Mouse (Mus musculus) stomach, embryonic 16.5 days (tissue): ENCODE data around the gene Aff1. TPM values are rescaled to one million over a fixed set of nuclear protein-coding genes. Genes with fewer than 3 reads are reported as not detected.

Source experiments
- ATAC-seq: fragments of 200-750 bp; cut with Nextera tagmentation; 2 replicates; pipeline ENCODE4 v1.8.0; 2017; ENCODE audit warnings: moderate number of reproducible peaks, moderate TSS enrichment; ENCODE audit not compliant: insufficient read depth, low FRiP score
- H3K27ac ChIP-seq: fragments of 300-500 bp; sonication (generic); 2 replicates; pipeline ENCODE4 v1.5.1; 2014; ENCODE audit warnings: low read length
- H3K27me3 ChIP-seq: fragments of 300-500 bp; sonication (generic); 2 replicates; pipeline ENCODE4 v1.6.1; 2014; ENCODE audit warnings: low read length, control low read depth, mixed read lengths; ENCODE audit not compliant: control insufficient read depth, insufficient read depth
- H3K36me3 ChIP-seq: fragments of 300-500 bp; sonication (generic); 2 replicates; pipeline ENCODE4 v1.6.1; 2014; ENCODE audit warnings: low read length; ENCODE audit not compliant: control insufficient read depth, insufficient read depth
- H3K4me1 ChIP-seq: fragments of 300-500 bp; sonication (generic); 2 replicates; pipeline ENCODE4 v1.6.1; 2014; ENCODE audit warnings: low read length, control low read depth, mixed read lengths; ENCODE audit not compliant: control insufficient read depth, insufficient read depth
- H3K4me2 ChIP-seq: fragments of 300-500 bp; sonication (generic); 2 replicates; pipeline ENCODE4 v1.6.1; 2014; ENCODE audit warnings: low read depth, low read length, mixed read lengths
- H3K4me3 ChIP-seq: fragments of 300-500 bp; sonication (generic); replicated peaks from 2 replicates; pipeline ENCODE4 v1.5.1; 2014; ENCODE audit warnings: mild to moderate bottlenecking, low read length
- H3K9ac ChIP-seq: fragments of 300-500 bp; sonication (generic); 2 replicates; pipeline ENCODE4 v1.6.1; 2014; ENCODE audit warnings: low read length
- H3K9me3 ChIP-seq: fragments of 300-500 bp; sonication (generic); replicated peaks from 2 replicates; pipeline ENCODE4 v1.6.1; 2016; ENCODE audit warnings: low read length, control low read depth; ENCODE audit not compliant: control insufficient read depth
- WGBS: fragments of 180-500 bp; shearing (Covaris S2); extraction: QIAGEN DNeasy Blood & Tissue Kit; methylation state at CpG from one replicate; pipeline ENCODE4 v1.1.7; 2014; 5-methylcytosine and 5-hydroxymethylcytosine counted together
- polyA plus RNA-seq: library from polyadenylated mRNA; unstranded; fragments of >200 nt; fragmentation: Nextera tagmentation; extraction: Ambion mirVana; gene quantifications from 2 replicates; pipeline ENCODE4 v1.2.1, GENCODE M21; 2015

Aff1 gene
- polyA plus RNA-seq, 1 experiment from 2014 or later: 6.8 TPM

- no peak overlapping the region for H3K4me3 ChIP-seq
- H3K4me1 ChIP-seq: peaks cover 13% of the 10 kb centered on the region
- no peaks in the 10 kb centered on the region for H3K27me3 ChIP-seq
- H3K4me2 ChIP-seq: no peak overlapping the region
- WGBS: 21% methylated on average over 2 of the region's 2 CpGs
- no peaks in the 10 kb centered on the region for H3K9me3 ChIP-seq
- peak; percentile 73; the same call in 1 of the 2 replicates for ATAC-seq
- peaks cover 3% of the 10 kb centered on the region for H3K36me3 ChIP-seq
- peak overlapping the region; percentile 54 for H3K27ac ChIP-seq
- no peak overlapping the region for H3K9ac ChIP-seq
Observed at GRCm38 (mm10) chr5:103788976-103789375, 96.8 kb downstream of the Aff1 start.

GRCm38 (mm10) chr5:103789619-103790116 lies 97.5 kb downstream of the Aff1 start:
- Histone ChIP-seq H3K9ac (no peak overlapping the region), H3K36me3 (no peaks in the 10 kb centered on the region), H3K27ac (0 out of 2 replicates have a peak overlapping the region, but pooled peaks have one; percentile 54), H3K4me3 (no peak overlapping the region), H3K4me2 (no peak overlapping the region), H3K27me3 (no peaks in the 10 kb centered on the region), H3K4me1 (peaks cover 13% of the 10 kb centered on the region), H3K9me3 (no peaks in the 10 kb centered on the region)
- ATAC-seq: no peak; the same call in 1 of the 2 replicates
- 81% methylated on average over 9 of the region's 9 CpGs for WGBS

GRCm38 (mm10) chr5:103791741-103792140 lies 99.6 kb downstream of the Aff1 start:
- Histone ChIP-seq H3K9me3 (no peaks in the 10 kb centered on the region), H3K4me3 (no peak overlapping the region), H3K27me3 (no peaks in the 10 kb centered on the region), H3K4me1 (peaks cover 13% of the 10 kb centered on the region), H3K36me3 (no peaks in the 10 kb centered on the region), H3K27ac (no peak overlapping the region), H3K4me2 (no peak overlapping the region), H3K9ac (no peak overlapping the region)
- whole genome bisulfite sequencing: 83% methylated on average over 7 of the region's 7 CpGs
- no peak for ATAC-seq

DNA sequence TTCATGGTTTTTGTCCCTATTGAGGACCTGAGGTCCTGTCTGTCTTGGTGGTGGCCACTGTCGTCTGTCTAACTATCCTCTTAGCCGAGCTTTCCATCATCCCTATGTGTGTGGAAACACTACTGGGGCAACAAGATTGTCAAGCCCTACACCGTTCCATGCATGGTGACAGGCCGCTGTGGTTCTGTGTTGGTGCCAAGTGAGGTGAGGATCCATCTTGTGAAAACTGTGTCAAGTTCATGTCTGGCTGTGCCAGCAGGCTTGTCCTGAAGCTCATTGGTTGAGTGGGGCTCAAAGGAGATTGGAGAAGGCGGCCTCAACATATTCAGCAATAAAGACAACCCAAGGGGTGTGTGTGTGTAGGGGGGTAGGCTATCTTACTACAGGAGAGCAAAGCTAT lies 102.9 kb downstream of the Aff1 start:
- no peaks in the 10 kb centered on the region for H3K4me1 ChIP-seq
- WGBS: 91% methylated on average over 5 of the region's 5 CpGs
- H3K9ac ChIP-seq: no peak overlapping the region
- no peaks in the 10 kb centered on the region for H3K27me3 ChIP-seq
- H3K4me2 ChIP-seq: no peak overlapping the region
- no peak overlapping the region for H3K27ac ChIP-seq
- no peak for ATAC-seq
- no peak overlapping the region for H3K4me3 ChIP-seq
- no peaks in the 10 kb centered on the region for H3K9me3 ChIP-seq
- H3K36me3 ChIP-seq: 0 out of 2 replicates have a peak, but pooled peaks cover under 1% of the 10 kb centered on the region

DNA sequence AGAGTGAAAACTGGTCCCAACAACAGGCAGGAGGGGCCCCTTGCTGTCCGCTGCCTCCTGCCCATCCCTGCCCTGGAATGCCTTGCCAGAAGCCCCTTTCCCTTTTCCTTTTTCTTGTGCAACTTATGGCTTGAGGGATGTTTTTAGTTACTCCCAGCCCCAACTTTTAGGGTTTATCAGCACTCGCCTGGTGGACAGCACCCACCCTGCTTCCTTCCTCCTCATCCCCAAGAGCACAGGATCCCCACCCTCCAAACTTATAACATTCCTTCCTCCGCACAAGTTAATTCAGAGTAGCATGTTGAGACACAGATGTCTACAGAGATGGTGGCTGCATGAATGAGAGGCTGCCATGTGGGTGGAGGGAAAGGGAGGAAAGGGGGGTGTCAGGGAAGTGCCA lies 103.9 kb downstream of the Aff1 start:
- no peak overlapping the region for H3K27ac ChIP-seq
- no peaks in the 10 kb centered on the region for H3K9me3 ChIP-seq
- H3K36me3 ChIP-seq: 0 out of 2 replicates have a peak, but pooled peaks cover 6% of the 10 kb centered on the region
- no peak overlapping the region for H3K9ac ChIP-seq
- no peak overlapping the region for H3K4me2 ChIP-seq
- no peaks in the 10 kb centered on the region for H3K27me3 ChIP-seq
- 67% methylated on average over 3 of the region's 3 CpGs for WGBS
- no peaks in the 10 kb centered on the region for H3K4me1 ChIP-seq
- no peak overlapping the region for H3K4me3 ChIP-seq
- ATAC-seq: no peak

DNA sequence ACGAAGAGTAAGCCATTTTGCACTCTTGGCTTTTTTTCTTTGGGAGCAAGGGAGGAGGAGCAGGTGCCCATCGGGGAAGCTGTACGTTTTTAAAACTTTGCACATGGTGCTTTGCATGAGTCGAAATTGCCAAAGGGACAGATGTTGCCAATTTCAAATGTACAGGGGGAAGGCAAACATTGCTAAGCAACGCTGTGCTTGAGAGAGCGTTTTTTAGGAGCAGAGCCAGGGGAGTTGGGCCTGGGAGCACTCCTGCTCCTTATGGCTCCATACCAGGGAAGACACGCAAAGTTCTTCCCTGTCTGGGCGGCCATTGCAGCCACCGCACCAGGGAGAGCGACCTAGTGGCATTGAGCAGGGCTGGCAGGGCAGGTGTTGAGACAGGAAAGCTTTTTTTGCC lies 105.6 kb downstream of the Aff1 start:
- no peaks in the 10 kb centered on the region for H3K9me3 ChIP-seq
- H3K27me3 ChIP-seq: no peaks in the 10 kb centered on the region
- WGBS: 68% methylated on average over 10 of the region's 10 CpGs
- 0 out of 2 replicates have a peak, but pooled peaks cover 6% of the 10 kb centered on the region for H3K36me3 ChIP-seq
- no peak overlapping the region for H3K27ac ChIP-seq
- no peak overlapping the region for H3K9ac ChIP-seq
- ATAC-seq: no peak
- no peak overlapping the region for H3K4me3 ChIP-seq
- no peaks in the 10 kb centered on the region for H3K4me1 ChIP-seq
- H3K4me2 ChIP-seq: no peak overlapping the region

DNA sequence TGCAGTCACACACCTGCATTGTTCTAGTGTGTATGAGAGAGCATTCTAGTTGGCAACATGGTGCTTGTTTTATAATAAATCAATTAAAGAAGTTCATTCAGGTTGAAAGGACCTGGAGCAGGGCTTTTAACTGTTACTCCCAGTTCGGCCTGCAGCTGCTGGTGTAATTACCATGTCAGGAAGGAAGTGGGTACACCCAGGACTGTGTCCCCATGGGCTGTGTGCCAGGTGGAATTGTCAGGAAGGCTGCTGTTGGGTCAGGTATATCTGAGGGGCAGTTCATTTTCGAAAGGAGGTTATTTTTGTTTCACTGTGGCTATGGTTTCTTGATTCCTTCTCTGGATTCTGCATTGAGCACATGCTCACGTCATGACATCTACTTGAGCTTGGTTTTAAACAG lies 107.3 kb downstream of the Aff1 start:
- WGBS: 74% methylated on average over 3 of the region's 3 CpGs
- H3K9ac ChIP-seq: no peak overlapping the region
- no peak for ATAC-seq
- no peak overlapping the region for H3K27ac ChIP-seq
- H3K36me3 ChIP-seq: 0 out of 2 replicates have a peak, but pooled peaks cover 6% of the 10 kb centered on the region
- no peaks in the 10 kb centered on the region for H3K27me3 ChIP-seq
- no peaks in the 10 kb centered on the region for H3K9me3 ChIP-seq
- H3K4me1 ChIP-seq: 0 out of 2 replicates have a peak, but pooled peaks cover 3% of the 10 kb centered on the region
- H3K4me2 ChIP-seq: no peak overlapping the region
- no peak overlapping the region for H3K4me3 ChIP-seq

DNA sequence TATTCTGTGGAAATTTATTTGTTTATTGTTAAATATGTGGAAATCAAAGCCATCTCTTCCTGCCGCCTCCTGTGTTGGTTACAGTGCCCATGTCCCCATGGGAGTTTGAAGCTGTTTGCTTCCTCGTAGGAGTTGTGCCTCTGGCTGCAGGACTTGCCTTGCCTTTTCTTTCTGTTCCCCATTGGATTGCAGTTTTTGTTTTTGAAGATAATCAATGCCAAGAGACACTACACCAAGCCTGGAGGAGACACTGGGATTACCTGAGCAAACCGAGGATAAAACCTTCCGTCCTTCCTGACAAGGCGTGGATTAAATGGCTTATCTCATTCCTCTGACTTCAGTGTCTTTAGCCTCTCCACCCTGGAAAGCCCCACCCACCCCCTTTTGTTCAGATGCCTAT lies 107.8 kb downstream of the Aff1 start:
- Histone ChIP-seq H3K4me1 (0 out of 2 replicates have a peak, but pooled peaks cover 3% of the 10 kb centered on the region), H3K27me3 (no peaks in the 10 kb centered on the region), H3K4me3 (no peak overlapping the region), H3K36me3 (0 out of 2 replicates have a peak, but pooled peaks cover 6% of the 10 kb centered on the region), H3K9ac (no peak overlapping the region), H3K4me2 (no peak overlapping the region), H3K9me3 (no peaks in the 10 kb centered on the region), H3K27ac (no peak overlapping the region)
- 60% methylated on average over 5 of the region's 5 CpGs for WGBS
- ATAC-seq: no peak

DNA sequence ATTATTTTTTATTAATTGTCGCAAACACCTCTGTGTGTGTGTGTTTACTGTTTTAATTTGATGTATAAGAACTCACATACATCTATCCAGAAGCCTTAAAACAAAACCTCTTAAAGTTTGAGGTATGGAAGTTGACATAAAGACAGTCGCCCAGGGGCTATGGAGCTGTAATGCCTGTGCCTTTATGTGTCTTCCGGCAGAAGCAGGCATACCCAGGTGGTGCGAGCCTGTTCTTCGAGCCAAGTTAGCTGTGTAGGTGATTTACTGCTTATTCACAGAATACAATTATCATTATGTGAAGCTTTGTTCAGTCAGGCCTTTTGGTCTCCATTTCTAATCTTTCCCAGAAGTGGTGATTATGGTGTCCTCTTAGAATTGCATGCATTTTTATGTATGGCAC lies 111.2 kb downstream of the Aff1 start:
- Histone ChIP-seq H3K27ac (no peak overlapping the region), H3K9me3 (no peaks in the 10 kb centered on the region), H3K36me3 (0 out of 2 replicates have a peak, but pooled peaks cover 6% of the 10 kb centered on the region), H3K4me3 (no peak overlapping the region), H3K4me1 (0 out of 2 replicates have a peak, but pooled peaks cover 3% of the 10 kb centered on the region), H3K9ac (no peak overlapping the region), H3K4me2 (no peak overlapping the region), H3K27me3 (no peaks in the 10 kb centered on the region)
- WGBS: 84% methylated on average over 5 of the region's 5 CpGs
- ATAC-seq: no peak
